Mouse (Mus musculus) brain, embryonic 14.5 days (tissue): ENCODE data around the gene H2afb1. TPM values are rescaled to one million over a fixed set of nuclear protein-coding genes. Genes with fewer than 3 reads are reported as not detected.
A peak's percentile ranks its signal among the peaks of the same experiment; 100 is the strongest.
"Not testable (repeated sequence)": the region's sequence is repeated elsewhere in the genome, so short reads cannot be mapped to it uniquely, and the experiment has no call there.

Experiments
- DNase-seq: peaks from one replicate; pipeline ENCODE4 v3.0.0-alpha.2; 2011; ENCODE audit warnings: low read depth
- CTCF ChIP-seq: fragments of 200-500 bp; IDR thresholded peaks from 2 replicates; pipeline ENCODE4 v1.5.1; 2012; ENCODE audit warnings: inconsistent platforms, mild to moderate bottlenecking, moderate library complexity, borderline replicate concordance; ENCODE audit not compliant: insufficient read depth, insufficient read length; ENCODE audit errors: extremely low read depth
- POLR2A ChIP-seq: fragments of 200-500 bp; IDR thresholded peaks from 2 replicates; pipeline ENCODE4 v1.6.1; 2012; ENCODE audit warnings: mild to moderate bottlenecking, inconsistent platforms, borderline replicate concordance; ENCODE audit not compliant: poor library complexity, insufficient read depth, insufficient read length, severe bottlenecking; ENCODE audit errors: extremely low read depth
- polyA plus RNA-seq: library from polyadenylated mRNA; depleted of rRNA; stranded (reverse); fragments of >200 nt; gene quantifications from 2 replicates; pipeline ENCODE4 v1.2.3, GENCODE M21; 2012; rRNA removed

The H2afb1 gene
- polyA plus RNA-seq = not detected in 2 replicates

GRCm38 (mm10) chrX:117014457-117014856, at the start of gene H2afb1:
H2afb1 (plus strand) TSS chrX:117014757.
- not testable (repeated sequence) for DNase-seq

- TF ChIP-seq POLR2A (no peak), CTCF (no peak)
Measured at GRCm38 (mm10) chrX:117036085-117036484, 21.5 kb downstream of the H2afb1 start.

More at GRCm38 (mm10) chrX:117036085-117036484, 21.5 kb downstream of the H2afb1 start:
- DNase-seq = peak; percentile 61
